Mouse (Mus musculus) lung, adult 2 months (tissue): ENCODE results near the gene Rsph4a.

Experiments used
- CTCF ChIP-seq: fragments of 200-500 bp; IDR thresholded peaks from 2 replicates; pipeline ENCODE4 v1.5.1; 2011; ENCODE audit warnings: mild to moderate bottlenecking, low read length, control low read depth; ENCODE audit not compliant: insufficient read depth
- POLR2A ChIP-seq: fragments of 200-500 bp; IDR thresholded peaks from 2 replicates; pipeline ENCODE4 v1.6.1; 2011; ENCODE audit warnings: low read depth, mild to moderate bottlenecking, control low read depth, low read length, borderline replicate concordance; ENCODE audit errors: extremely low read depth

GRCm38 (mm10) chr10:33945390-33945789 is 40.5 kb downstream of the Rsph4a start:
- no peak for TF ChIP-seq POLR2A
- TF ChIP-seq CTCF = no peak
